Mouse (Mus musculus) stomach, embryonic 14.5 days (tissue): ENCODE data around the gene Slc30a1. TPM values are rescaled to one million over a fixed set of nuclear protein-coding genes. Genes with fewer than 3 reads are reported as not detected.

Source experiments
- ATAC-seq: fragments of 200-750 bp; cut with Nextera tagmentation; 2 replicates; pipeline ENCODE4 v1.8.0; 2017; ENCODE audit warnings: low read depth, moderate TSS enrichment; ENCODE audit not compliant: insufficient number of reproducible peaks, insufficient read depth, low FRiP score
- H3K27ac ChIP-seq: fragments of 300-500 bp; sonication (generic); 2 replicates; pipeline ENCODE4 v1.5.1; 2014; ENCODE audit warnings: mild to moderate bottlenecking, low read length, moderate library complexity, mixed read lengths
- H3K27me3 ChIP-seq: fragments of 300-500 bp; sonication (generic); 2 replicates; pipeline ENCODE4 v1.6.1; 2014; ENCODE audit warnings: low read length, control low read depth, mixed read lengths; ENCODE audit not compliant: control insufficient read depth, insufficient read depth
- H3K36me3 ChIP-seq: fragments of 300-500 bp; sonication (generic); 2 replicates; pipeline ENCODE4 v1.6.1; 2014; ENCODE audit warnings: mild to moderate bottlenecking, control low read depth, low read length, moderate library complexity, mixed read lengths; ENCODE audit not compliant: control insufficient read depth, insufficient read depth
- H3K4me1 ChIP-seq: fragments of 300-500 bp; sonication (generic); 2 replicates; pipeline ENCODE4 v1.6.1; 2014; ENCODE audit warnings: low read length, control low read depth, mixed read lengths; ENCODE audit not compliant: control insufficient read depth, insufficient read depth
- H3K4me2 ChIP-seq: fragments of 300-500 bp; sonication (generic); replicated peaks from 2 replicates; pipeline ENCODE4 v1.6.1; 2014; ENCODE audit warnings: low read depth, low read length, control low read depth
- H3K4me3 ChIP-seq: fragments of 300-500 bp; sonication (generic); 2 replicates; pipeline ENCODE4 v1.5.1; 2014; ENCODE audit warnings: low read depth, low read length, control low read depth
- H3K9ac ChIP-seq: fragments of 300-500 bp; sonication (generic); replicated peaks from 2 replicates; pipeline ENCODE4 v1.6.1; 2014; ENCODE audit warnings: low read depth, mild to moderate bottlenecking, control low read depth, low read length, moderate library complexity, mixed read lengths
- H3K9me3 ChIP-seq: fragments of 300-500 bp; sonication (generic); 2 replicates; pipeline ENCODE4 v1.6.1; 2016; ENCODE audit warnings: low read depth, low read length, control low read depth; ENCODE audit not compliant: control insufficient read depth
- WGBS: fragments of 180-500 bp; shearing (Covaris S2); extraction: QIAGEN DNeasy Blood & Tissue Kit; methylation state at CpG from one replicate; pipeline ENCODE4 v1.1.7; 2014; 5-methylcytosine and 5-hydroxymethylcytosine counted together
- polyA plus RNA-seq: library from polyadenylated mRNA; unstranded; fragments of >200 nt; fragmentation: Nextera tagmentation; extraction: Ambion mirVana; gene quantifications from 2 replicates; pipeline ENCODE4 v1.2.1, GENCODE M21; 2014

The Slc30a1 gene
- polyA plus RNA-seq, 1 experiment from 2014 or later = 1.5 TPM

- H3K9ac ChIP-seq = no peak overlapping the region
- H3K27ac ChIP-seq = no peak overlapping the region
- no peaks in the 10 kb centered on the region for H3K4me1 ChIP-seq
- H3K27me3 ChIP-seq = no peaks in the 10 kb centered on the region
- ATAC-seq = no peak
- 74% methylated on average over 6 of the region's 6 CpGs for WGBS
- H3K4me3 ChIP-seq = no peak overlapping the region
- H3K36me3 ChIP-seq = no peaks in the 10 kb centered on the region
- no peaks in the 10 kb centered on the region for H3K9me3 ChIP-seq
- H3K4me2 ChIP-seq = no peak overlapping the region
These were observed 34.4 kb upstream of the Slc30a1 start for GRCm38 (mm10) chr1:191872076-191872710.

GRCm38 (mm10) chr1:191875006-191875405 lies 31.6 kb upstream of the Slc30a1 start:
- Histone ChIP-seq H3K9ac (no peak overlapping the region), H3K27me3 (no peaks in the 10 kb centered on the region), H3K9me3 (no peaks in the 10 kb centered on the region), H3K4me3 (no peak overlapping the region), H3K4me2 (no peak overlapping the region), H3K4me1 (peaks cover 3% of the 10 kb centered on the region; the same call in 1 of the 2 replicates), H3K36me3 (no peaks in the 10 kb centered on the region), H3K27ac (no peak overlapping the region)
- no peak for ATAC-seq
- 75% methylated on average over 7 of the region's 7 CpGs for WGBS

GRCm38 (mm10) chr1:191875683-191876305 lies 30.8 kb upstream of the Slc30a1 start:
- no peak overlapping the region for H3K27ac ChIP-seq
- H3K9ac ChIP-seq = no peak overlapping the region
- 51% methylated on average over 9 of the region's 9 CpGs for WGBS
- peaks cover 3% of the 10 kb centered on the region; the same call in 1 of the 2 replicates for H3K4me1 ChIP-seq
- ATAC-seq = no peak
- no peak overlapping the region for H3K4me2 ChIP-seq
- H3K36me3 ChIP-seq = no peaks in the 10 kb centered on the region
- no peaks in the 10 kb centered on the region for H3K9me3 ChIP-seq
- no peak overlapping the region for H3K4me3 ChIP-seq
- no peaks in the 10 kb centered on the region for H3K27me3 ChIP-seq

GRCm38 (mm10) chr1:191877681-191878080 lies 28.9 kb upstream of the Slc30a1 start:
- Histone ChIP-seq H3K4me2 (no peak overlapping the region), H3K27me3 (no peaks in the 10 kb centered on the region), H3K9me3 (no peaks in the 10 kb centered on the region), H3K27ac (no peak overlapping the region), H3K4me3 (no peak overlapping the region), H3K4me1 (peaks cover 8% of the 10 kb centered on the region; the same call in 1 of the 2 replicates), H3K9ac (no peak overlapping the region), H3K36me3 (no peaks in the 10 kb centered on the region)
- ATAC-seq = no peak
- 50% methylated on average over 10 of the region's 10 CpGs for WGBS

GRCm38 (mm10) chr1:191878518-191878921 lies 28.0 kb upstream of the Slc30a1 start:
- H3K9ac ChIP-seq = no peak overlapping the region

GRCm38 (mm10) chr1:191880247-191880646 lies 26.3 kb upstream of the Slc30a1 start:
- H3K9ac ChIP-seq = no peak overlapping the region
- H3K4me1 ChIP-seq = peaks cover 8% of the 10 kb centered on the region; the same call in 1 of the 2 replicates
- no peak for ATAC-seq
- no peak overlapping the region for H3K4me3 ChIP-seq
- no peak overlapping the region for H3K27ac ChIP-seq
- no peaks in the 10 kb centered on the region for H3K9me3 ChIP-seq
- no peaks in the 10 kb centered on the region for H3K36me3 ChIP-seq
- H3K27me3 ChIP-seq = no peaks in the 10 kb centered on the region
- 83% methylated on average over 3 of the region's 3 CpGs for WGBS
- H3K4me2 ChIP-seq = no peak overlapping the region

More at GRCm38 (mm10) chr1:191878518-191878921, 28.0 kb upstream of the Slc30a1 start:
- WGBS = 52% methylated on average over 4 of the region's 4 CpGs
- Histone ChIP-seq H3K36me3 (no peaks in the 10 kb centered on the region), H3K4me2 (no peak overlapping the region), H3K27me3 (no peaks in the 10 kb centered on the region), H3K27ac (no peak overlapping the region), H3K4me1 (peaks cover 8% of the 10 kb centered on the region; the same call in 1 of the 2 replicates), H3K4me3 (no peak overlapping the region), H3K9me3 (no peaks in the 10 kb centered on the region)
- ATAC-seq = no peak

GRCm38 (mm10) chr1:191880921-191881609 lies 25.5 kb upstream of the Slc30a1 start:
- Histone ChIP-seq H3K27me3 (no peaks in the 10 kb centered on the region), H3K27ac (no peak overlapping the region), H3K4me2 (no peak overlapping the region), H3K36me3 (no peaks in the 10 kb centered on the region), H3K9ac (no peak overlapping the region), H3K9me3 (no peaks in the 10 kb centered on the region), H3K4me1 (peaks cover 8% of the 10 kb centered on the region; the same call in 1 of the 2 replicates), H3K4me3 (no peak overlapping the region)
- 72% methylated on average over 8 of the region's 8 CpGs for WGBS
- no peak for ATAC-seq

GRCm38 (mm10) chr1:191881663-191882062 lies 24.9 kb upstream of the Slc30a1 start:
- Histone ChIP-seq H3K27me3 (no peaks in the 10 kb centered on the region), H3K9me3 (no peaks in the 10 kb centered on the region), H3K9ac (no peak overlapping the region), H3K36me3 (no peaks in the 10 kb centered on the region), H3K4me1 (peaks cover 8% of the 10 kb centered on the region; the same call in 1 of the 2 replicates), H3K27ac (no peak overlapping the region), H3K4me2 (no peak overlapping the region), H3K4me3 (no peak overlapping the region)
- no peak for ATAC-seq
- WGBS = 53% methylated on average over 2 of the region's 2 CpGs
